Mouse (Mus musculus): ENCODE data around the gene Tmem158. TPM values are rescaled to one million over a fixed set of nuclear protein-coding genes. Genes with fewer than 3 reads are reported as not detected.

Gene Tmem158
- total RNA-seq (2014; fragmentation: Nextera tagmentation) (0.85 and 2.1 TPM in 2 replicates), total RNA-seq (2017) (4.3 TPM in 1 of 2 replicates, not detected in the other)

DNA sequence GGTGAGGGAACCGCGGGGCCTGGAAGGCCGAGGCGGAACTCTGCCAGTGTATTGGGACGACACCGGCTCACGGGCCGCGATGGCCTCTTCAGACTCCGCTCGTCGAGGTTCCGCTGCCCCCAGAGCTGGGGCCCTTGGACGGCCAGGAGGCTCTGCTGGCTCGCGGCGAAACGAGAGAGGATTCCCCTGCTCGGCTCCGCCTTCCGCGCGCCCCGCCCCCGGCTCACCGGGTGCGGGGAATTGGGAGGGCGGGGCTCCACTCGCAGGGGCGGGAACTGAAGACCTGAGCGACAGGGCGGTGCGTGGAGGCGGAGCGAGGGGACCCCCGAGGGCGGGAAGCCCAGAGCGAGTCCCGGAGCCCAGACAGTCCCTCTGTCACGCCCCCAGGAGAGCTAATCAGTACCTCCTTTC lies at the start of gene Tmem158:
Tmem158 (minus strand) TSS at position 154 of the 411 bp plus-strand sequence.
- ATAC-seq (replicated peaks; ENCODE audit: low FRiP score, low TSS enrichment, poor library complexity, severe bottlenecking), result peak; percentile 96

DNA sequence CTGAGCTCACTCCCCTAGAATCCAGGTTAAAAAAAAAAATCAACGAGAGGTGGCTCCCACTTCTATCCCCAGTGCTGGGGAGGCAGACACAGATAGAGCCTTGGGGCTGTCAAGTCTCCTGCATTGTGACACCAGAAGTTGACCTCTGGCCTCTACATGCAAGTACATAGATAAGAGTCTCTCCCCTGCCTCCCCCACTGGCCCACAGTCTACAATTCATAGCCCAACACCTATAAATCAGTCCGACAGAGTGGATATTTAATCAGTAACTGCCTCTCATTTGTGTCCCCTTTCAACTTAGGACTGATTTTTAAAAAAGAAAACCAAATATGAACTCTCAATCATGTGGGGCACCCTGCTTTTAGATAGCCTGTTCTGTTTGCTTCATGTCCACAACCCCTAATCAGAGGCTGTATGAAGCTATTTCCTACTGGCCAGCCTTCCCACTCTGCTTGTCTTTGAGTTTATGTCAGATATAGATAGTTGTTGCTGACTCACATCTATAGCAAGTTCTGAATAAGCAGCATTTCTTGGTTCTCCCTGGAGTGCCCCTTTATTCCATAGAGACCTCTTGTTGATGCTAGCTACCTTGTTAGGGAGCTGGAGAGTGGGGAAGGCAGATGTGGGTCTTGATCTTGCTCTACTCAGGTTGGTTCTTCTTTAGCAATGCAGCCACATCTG lies 49.3 kb upstream of the Tmem158 start:
- ATAC-seq (replicated peaks; ENCODE audit: low FRiP score, low TSS enrichment, poor library complexity, severe bottlenecking), result no peak

GRCm38 (mm10) chr9:123309073-123309472 lies 48.5 kb upstream of the Tmem158 start:
- ATAC-seq (replicated peaks; ENCODE audit: low FRiP score, low TSS enrichment, poor library complexity, severe bottlenecking), result no peak

- ATAC-seq (replicated peaks; ENCODE audit: low FRiP score, low TSS enrichment, poor library complexity, severe bottlenecking), result no peak
These were observed 44.4 kb upstream of the Tmem158 start for GRCm38 (mm10) chr9:123304917-123305316.

- ATAC-seq (replicated peaks; ENCODE audit: low FRiP score, low TSS enrichment, poor library complexity, severe bottlenecking), result peak; percentile 71
These were observed 43.4 kb upstream of the Tmem158 start for GRCm38 (mm10) chr9:123303952-123304351.

GRCm38 (mm10) chr9:123302759-123303313 lies 42.3 kb upstream of the Tmem158 start:
- no peak for ATAC-seq (replicated peaks; ENCODE audit: low FRiP score, low TSS enrichment, poor library complexity, severe bottlenecking)

DNA sequence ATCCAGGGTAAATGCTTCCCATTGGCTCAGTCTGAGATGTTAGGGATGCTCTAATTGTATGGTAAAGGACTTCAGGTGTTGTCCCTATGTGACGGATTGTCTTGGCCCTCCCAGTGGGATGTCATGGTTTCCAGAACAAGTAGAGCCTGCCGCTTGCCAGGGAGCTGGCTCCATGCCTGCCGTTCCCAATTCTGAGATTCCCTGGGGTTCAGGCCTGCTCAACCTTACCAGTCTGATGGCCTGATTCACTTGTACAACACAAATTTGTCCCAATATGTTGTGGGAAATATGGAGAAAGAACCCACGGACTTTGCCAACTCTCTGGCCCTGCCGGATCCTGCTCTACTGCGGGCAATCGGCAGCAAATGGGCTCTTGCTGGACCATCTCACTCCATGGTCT lies 37.3 kb upstream of the Tmem158 start:
- no peak for ATAC-seq (replicated peaks; ENCODE audit: low FRiP score, low TSS enrichment, poor library complexity, severe bottlenecking)

GRCm38 (mm10) chr9:123296229-123296628 lies 35.7 kb upstream of the Tmem158 start:
- ATAC-seq (replicated peaks; ENCODE audit: low FRiP score, low TSS enrichment, poor library complexity, severe bottlenecking), result no peak

GRCm38 (mm10) chr9:123294581-123294980 lies 34.0 kb upstream of the Tmem158 start:
- no peak for ATAC-seq (replicated peaks; ENCODE audit: low FRiP score, low TSS enrichment, poor library complexity, severe bottlenecking)

- no peak for ATAC-seq (replicated peaks; ENCODE audit: low FRiP score, low TSS enrichment, poor library complexity, severe bottlenecking)
These were observed 27.8 kb upstream of the Tmem158 start for GRCm38 (mm10) chr9:123288378-123288777.

DNA sequence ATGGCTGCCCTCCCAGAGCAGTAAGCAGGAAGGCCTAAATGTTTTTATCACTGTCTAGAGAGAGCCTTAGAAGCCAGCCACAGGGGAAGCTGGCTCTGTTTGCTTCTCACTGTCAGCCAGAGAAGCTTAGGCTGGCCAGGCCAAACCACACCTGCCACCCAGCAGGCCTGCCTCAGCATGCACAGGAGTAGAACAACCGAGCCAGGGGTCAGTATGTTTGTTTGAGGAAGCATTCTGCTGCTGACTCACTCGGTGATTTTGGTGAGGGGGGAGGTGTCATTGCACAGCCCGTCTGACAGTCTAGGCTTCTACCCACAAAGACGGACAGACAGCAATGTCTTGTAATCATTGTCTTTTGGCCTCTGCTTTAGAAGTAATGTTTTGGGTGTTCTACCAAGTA lies 25.1 kb upstream of the Tmem158 start:
- no peak for ATAC-seq (replicated peaks; ENCODE audit: low FRiP score, low TSS enrichment, poor library complexity, severe bottlenecking)

DNA sequence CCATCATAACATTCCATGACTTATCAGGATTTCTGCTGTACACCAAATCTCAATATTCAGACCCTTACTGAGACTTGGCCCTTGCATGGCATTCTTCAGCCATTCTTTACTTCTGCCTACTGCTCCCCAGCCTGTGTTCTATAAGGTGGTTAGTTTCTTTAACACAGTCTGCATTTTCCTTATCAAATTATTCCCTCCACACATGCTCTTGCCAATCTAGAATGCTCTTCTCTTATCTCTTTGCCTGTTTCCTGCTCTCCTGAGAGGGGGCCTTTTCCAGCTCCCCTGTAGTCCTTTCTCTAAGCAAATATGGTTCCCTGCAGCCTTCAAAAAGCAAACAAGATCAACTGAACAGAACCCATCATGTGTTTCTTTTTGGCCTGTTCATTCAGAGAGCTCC lies 20.2 kb upstream of the Tmem158 start:
- ATAC-seq (replicated peaks; ENCODE audit: low FRiP score, low TSS enrichment, poor library complexity, severe bottlenecking), result peak; percentile 49; the same call in 1 of the 2 replicates

DNA sequence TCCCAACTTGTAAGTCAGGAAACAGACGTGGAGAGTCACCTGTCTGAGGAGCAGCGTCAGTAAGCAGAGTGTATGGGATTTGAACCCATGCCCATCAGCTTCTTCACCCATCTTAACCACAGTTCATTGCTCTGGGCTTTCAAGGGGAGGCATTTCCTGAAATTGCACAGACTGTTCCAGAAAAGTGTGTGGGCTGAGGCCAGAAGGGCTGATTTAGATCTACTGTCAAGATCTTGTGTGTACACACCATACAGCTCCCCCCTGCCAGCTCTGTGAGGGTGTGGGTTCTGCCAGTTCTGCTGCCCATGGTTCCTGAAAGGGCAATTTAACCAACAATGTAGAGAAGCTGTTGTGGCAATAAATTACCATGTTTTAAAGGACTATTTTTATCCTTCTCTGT lies 17.4 kb upstream of the Tmem158 start:
- no peak for ATAC-seq (replicated peaks; ENCODE audit: low FRiP score, low TSS enrichment, poor library complexity, severe bottlenecking)

DNA sequence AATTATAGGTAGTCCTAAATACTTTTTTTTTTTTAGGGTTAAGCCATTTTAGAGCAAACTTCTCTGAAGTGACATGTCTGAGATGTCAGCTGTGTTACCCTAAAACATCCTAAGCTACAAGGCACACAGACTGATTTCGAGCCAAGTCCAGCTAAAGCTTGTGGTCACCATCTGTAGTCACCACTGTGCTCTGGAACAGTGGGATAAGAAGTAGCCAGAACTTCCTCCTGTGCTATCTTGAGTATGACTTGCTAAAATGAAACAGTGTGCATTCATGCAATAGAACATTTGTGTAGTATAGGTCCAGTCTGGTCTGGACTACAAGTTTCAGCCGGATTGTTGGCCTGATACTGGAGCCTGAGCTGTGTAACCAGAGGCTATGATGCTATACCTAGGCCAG lies 14.8 kb upstream of the Tmem158 start:
- peak; percentile 71 for ATAC-seq (replicated peaks; ENCODE audit: low FRiP score, low TSS enrichment, poor library complexity, severe bottlenecking)

GRCm38 (mm10) chr9:123274674-123275073 lies 14.1 kb upstream of the Tmem158 start:
- peak; percentile 35 for ATAC-seq (replicated peaks; ENCODE audit: low FRiP score, low TSS enrichment, poor library complexity, severe bottlenecking)

DNA sequence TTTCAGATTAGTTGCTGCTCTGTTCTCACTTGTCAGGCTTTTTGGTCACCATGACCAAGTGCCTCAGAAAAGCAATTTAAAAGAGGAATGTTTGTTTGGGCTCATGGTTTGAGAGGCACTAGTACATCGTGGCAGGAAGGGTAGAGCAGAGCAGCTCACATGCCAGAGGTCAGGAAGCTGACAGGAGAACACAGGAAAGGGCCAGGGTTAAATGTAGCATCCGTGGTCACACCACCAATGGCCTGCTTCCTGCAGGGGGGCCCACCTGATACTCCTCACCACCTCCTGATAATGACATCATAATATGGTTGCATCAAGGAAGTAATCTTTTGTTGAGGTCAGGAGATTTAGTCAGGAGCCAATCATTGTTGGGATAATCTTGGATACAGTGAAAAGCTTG lies 13.3 kb upstream of the Tmem158 start:
- no peak for ATAC-seq (replicated peaks; ENCODE audit: low FRiP score, low TSS enrichment, poor library complexity, severe bottlenecking)

DNA sequence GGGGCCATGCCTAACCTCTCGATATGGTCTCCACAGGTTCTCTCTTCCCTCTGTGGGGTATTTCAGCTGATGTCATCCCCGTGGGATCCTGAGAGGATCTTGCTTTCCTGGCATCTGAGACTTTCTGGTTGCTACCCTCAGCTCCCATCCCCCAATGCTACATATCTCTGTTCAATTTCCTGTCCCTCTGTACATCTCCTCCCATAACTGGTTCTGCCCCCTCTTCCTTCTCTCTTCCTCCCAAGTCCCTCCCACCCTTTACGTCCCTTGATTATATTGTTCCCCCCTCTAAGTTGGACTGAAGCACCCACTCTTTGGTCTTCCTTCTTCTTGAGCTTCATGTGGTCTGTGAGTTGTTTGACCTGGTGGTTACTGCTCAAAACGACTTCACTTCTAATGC lies 11.0 kb upstream of the Tmem158 start:
- ATAC-seq (replicated peaks; ENCODE audit: low FRiP score, low TSS enrichment, poor library complexity, severe bottlenecking), result no peak

- no peak for ATAC-seq (replicated peaks; ENCODE audit: low FRiP score, low TSS enrichment, poor library complexity, severe bottlenecking)
These were observed 9.5 kb upstream of the Tmem158 start for GRCm38 (mm10) chr9:123269906-123270558.

GRCm38 (mm10) chr9:123259896-123260610 lies 511 bp downstream of the Tmem158 start:
- ATAC-seq (replicated peaks; ENCODE audit: low FRiP score, low TSS enrichment, poor library complexity, severe bottlenecking), result peak; percentile 13

- ATAC-seq (replicated peaks; ENCODE audit: low FRiP score, low TSS enrichment, poor library complexity, severe bottlenecking), result no peak
These were observed 1.1 kb downstream of the Tmem158 start for GRCm38 (mm10) chr9:123259461-123259895.
